Mouse (Mus musculus) urinary bladder, postnatal 10 days (tissue): ENCODE results near the gene Vezf1.

Source experiments
- DNase-seq: peaks from one replicate; pipeline ENCODE4 v3.0.0; 2022; ENCODE audit warnings: low spot score

The Vezf1 gene

DNA sequence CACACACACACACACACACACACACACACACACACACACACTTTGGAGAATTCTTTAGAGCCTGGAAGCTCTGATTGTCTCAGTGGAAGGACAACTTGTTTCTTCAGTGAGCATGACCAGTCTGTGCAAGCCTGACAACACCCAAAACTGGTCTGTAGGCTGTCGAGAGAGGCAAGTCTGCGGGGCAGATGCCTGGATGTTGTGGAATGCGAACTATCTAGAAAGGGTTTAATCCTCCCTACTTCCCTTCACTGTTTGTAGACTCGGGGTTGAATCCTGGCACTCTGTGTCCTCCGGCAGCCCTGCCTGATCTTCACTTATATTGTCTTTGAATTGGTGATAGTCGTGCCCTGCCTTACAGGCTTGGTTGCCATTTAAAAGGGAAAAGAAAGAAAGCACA, 55.7 kb downstream of the Vezf1 start:
- no peak for DNase-seq

DNA sequence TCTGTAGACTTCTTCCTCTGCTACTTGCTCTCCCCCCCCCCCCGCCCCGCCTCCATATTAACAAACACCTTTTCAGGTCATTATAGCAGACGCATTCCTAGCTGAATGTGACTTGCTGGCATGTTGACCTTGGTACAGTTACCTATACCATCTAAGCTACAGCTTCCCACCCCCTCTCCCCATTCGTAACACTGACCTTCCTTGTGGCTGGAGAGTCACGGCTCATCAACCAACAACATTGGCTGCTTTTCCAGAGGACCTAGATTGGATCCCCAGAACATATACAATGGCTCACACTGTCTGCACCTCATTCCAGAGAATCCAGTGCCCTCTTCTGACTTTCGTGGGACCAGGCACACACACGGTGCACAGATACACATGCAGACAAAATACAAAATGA, 57.4 kb downstream of the Vezf1 start:
- no peak for DNase-seq

DNA sequence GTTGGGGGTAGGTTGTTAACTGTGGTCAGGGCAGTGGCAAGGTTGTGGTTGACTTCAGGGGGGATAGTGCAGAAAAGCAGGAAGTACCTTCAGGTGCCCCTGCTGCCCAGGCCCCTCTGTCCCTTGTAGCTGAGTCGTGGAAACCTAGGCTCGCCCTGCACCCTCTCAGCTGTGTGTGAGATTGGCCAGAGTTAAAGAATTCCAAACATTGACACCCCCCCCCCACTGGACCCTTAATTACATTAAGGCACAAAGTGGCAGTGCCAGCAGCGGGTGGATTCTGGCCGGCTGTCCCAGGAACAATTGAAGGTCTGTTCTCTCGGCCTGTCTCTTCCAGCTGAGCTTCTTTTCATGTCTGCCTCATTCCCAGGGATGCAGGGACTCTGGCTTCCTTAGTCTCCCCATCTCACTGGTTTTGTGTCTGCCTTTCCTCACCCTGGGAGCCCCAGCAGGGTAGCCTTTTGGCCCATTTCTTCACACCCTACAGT, 58.3 kb downstream of the Vezf1 start:
- DNase-seq, result no peak

DNA sequence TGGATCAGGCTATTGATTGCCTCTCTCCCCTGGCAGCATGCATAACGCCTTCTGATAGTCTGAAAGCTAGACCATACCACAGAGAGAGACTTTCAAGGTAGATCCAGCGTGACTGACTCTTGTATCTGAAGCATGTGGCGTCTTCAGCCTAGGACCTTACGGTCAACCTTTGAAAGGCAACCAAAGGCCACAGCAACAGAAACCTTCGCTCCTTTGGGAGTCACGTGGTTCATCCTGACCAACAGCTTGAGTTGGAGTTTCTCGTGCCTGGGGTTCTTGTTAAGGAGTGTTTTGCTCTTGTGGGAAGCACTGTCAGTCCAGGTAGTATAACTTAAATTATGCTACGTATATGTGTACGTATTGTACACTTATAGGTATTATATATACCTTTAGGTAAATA, 60.4 kb downstream of the Vezf1 start:
- no peak for DNase-seq

DNA sequence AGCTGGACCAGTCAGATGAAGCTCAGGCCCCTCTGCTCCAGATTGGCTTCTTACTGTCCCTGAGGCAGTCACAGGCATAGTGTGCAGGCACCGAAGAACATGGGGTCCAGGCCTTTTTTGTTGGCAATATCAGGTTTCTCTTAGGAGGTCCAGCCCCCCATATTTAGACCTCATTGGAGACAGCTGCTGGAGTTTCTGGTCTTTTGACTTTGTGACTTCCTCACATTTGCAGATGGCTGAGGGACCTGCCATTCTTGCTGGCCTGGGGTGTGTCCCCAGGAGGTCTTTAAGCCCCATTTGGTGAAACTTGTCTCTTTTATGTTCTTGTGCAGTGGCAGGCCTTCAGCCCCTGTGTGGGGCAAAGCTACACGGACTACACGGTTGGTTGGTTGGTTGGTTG, 61.2 kb downstream of the Vezf1 start:
- DNase-seq, result no peak

DNA sequence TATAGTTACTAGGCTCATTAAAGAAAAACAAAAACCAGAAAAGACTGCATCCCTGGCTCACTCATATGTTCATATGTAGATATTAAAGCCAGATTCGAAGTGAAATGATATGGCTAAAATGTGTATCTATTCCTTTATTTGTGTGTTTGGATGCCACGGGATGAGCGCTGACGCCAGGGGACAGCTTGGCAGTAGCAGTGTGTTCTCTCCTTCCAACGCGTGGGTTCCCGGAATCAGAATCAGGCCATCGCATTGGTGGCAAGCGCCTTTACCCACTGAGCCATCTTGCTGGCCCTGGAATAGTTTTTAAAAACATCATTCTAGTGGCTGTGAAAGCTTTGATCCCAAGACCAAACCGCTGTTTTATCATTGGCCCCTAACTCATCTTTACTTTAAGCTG, 61.9 kb downstream of the Vezf1 start:
- DNase-seq, result no peak

DNA sequence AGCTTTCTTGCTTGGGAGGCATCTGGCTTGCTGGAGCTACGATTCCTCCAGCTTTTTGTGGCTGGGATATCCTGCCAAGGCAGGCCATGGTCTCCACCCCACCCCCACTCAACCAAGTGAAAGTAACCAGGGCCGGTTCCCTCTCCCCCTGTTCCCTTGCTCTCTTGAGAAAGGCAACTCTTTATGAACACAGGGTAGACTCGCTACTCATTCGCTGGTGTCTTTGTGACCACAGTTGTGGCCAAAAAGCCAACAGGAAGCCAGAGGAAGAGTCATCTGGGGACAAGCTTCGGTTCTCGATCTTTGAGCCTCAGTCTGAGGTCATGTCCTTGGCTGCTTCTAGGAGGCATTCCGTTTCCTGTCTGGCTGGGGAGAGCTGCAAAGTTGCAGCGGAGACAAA, 63.8 kb downstream of the Vezf1 start:
- no peak for DNase-seq
